Mouse (Mus musculus) neural tube, embryonic 14.5 days (tissue): ENCODE results near the gene Nr1i3. TPM values are rescaled to one million over a fixed set of nuclear protein-coding genes. Genes with fewer than 3 reads are reported as not detected.

Source experiments
- ATAC-seq: fragments of 200-750 bp; cut with Nextera tagmentation; 2 replicates; pipeline ENCODE4 v1.8.0; 2017; ENCODE audit warnings: low read depth, mild to moderate bottlenecking, moderate TSS enrichment, moderate library complexity
- H3K27ac ChIP-seq: fragments of 300-500 bp; sonication (generic); 2 replicates; pipeline ENCODE4 v1.5.1; 2014; ENCODE audit warnings: low read depth, mild to moderate bottlenecking, control low read depth, low read length, moderate library complexity, mixed read lengths
- H3K27me3 ChIP-seq: fragments of 300-500 bp; sonication (generic); 2 replicates; pipeline ENCODE4 v1.6.1; 2014; ENCODE audit warnings: low read length; ENCODE audit not compliant: control insufficient read depth, insufficient read depth
- H3K36me3 ChIP-seq: fragments of 300-500 bp; sonication (generic); 2 replicates; pipeline ENCODE4 v1.6.1; 2014; ENCODE audit warnings: low read length, mixed read lengths; ENCODE audit not compliant: control insufficient read depth, insufficient read depth
- H3K4me1 ChIP-seq: fragments of 300-500 bp; sonication (generic); 2 replicates; pipeline ENCODE4 v1.6.1; 2014; ENCODE audit warnings: low read length; ENCODE audit not compliant: control insufficient read depth, insufficient read depth
- H3K4me2 ChIP-seq: fragments of 300-500 bp; sonication (generic); 2 replicates; pipeline ENCODE4 v1.6.1; 2014; ENCODE audit warnings: mild to moderate bottlenecking, low read depth, low read length, control low read depth
- H3K4me3 ChIP-seq: fragments of 300-500 bp; sonication (generic); 2 replicates; pipeline ENCODE4 v1.5.1; 2014; ENCODE audit warnings: low read depth, low read length, control low read depth, mixed read lengths
- H3K9ac ChIP-seq: fragments of 300-500 bp; sonication (generic); replicated peaks from 2 replicates; pipeline ENCODE4 v1.6.1; 2014; ENCODE audit warnings: low read depth, mild to moderate bottlenecking, control low read depth, low read length, mixed read lengths
- H3K9me3 ChIP-seq: fragments of 300-500 bp; sonication (generic); 2 replicates; pipeline ENCODE4 v1.6.1; 2016; ENCODE audit warnings: low read length; ENCODE audit not compliant: control insufficient read depth
- whole genome bisulfite sequencing: fragments of 180-500 bp; shearing (Covaris S2); extraction: QIAGEN DNeasy Blood & Tissue Kit; methylation state at CpG from one replicate; pipeline ENCODE4 v1.1.7; 2014; 5-methylcytosine and 5-hydroxymethylcytosine counted together
- polyA plus RNA-seq: library from polyadenylated mRNA; unstranded; fragments of >200 nt; fragmentation: Nextera tagmentation; extraction: Ambion mirVana; gene quantifications from 2 replicates; pipeline ENCODE4 v1.2.1, GENCODE M21; 2014

Nr1i3 gene
- polyA plus RNA-seq = 0.20 and 0.32 TPM in 2 replicates

GRCm38 (mm10) chr1:171213801-171214496 is at the start of gene Nr1i3:
TSS of gene Nr1i3 (plus strand) at chr1:171213970.
- Histone ChIP-seq H3K9ac (no peak within 1 kb of the TSS), H3K27me3 (no peaks in the 10 kb centered on the region), H3K36me3 (0 out of 2 replicates have a peak, but pooled peaks cover 3% of the 10 kb centered on the region), H3K9me3 (no peaks in the 10 kb centered on the region), H3K4me3 (no peak within 1 kb of the TSS), H3K4me1 (no peaks in the 10 kb centered on the region), H3K27ac (no peak within 1 kb of the TSS), H3K4me2 (no peak within 1 kb of the TSS)
- 78% methylated on average over 10 of the region's 10 CpGs for WGBS
- ATAC-seq = no peak

DNA sequence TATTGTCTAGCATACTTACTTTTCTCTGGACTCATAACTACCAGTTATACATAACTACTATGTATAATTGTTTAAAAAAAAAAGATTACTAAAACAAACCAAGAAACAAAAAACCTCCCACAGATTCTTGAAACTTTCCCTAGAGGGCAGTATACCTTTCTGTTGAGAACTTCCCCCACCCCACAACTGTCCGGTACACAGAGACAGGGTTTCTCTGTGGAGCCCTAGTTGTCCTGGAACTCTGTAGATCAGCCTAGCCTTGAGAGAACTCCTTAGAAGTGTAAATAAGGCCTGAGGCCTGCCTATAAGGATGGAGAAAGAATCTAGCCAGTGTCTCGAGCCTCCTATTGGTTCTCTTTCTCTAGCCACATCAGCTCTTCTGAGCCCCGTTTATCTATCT is 49.5 kb upstream of the Nr1i3 start:
- Histone ChIP-seq H3K27me3 (peaks cover 4% of the 10 kb centered on the region), H3K4me3 (no peak overlapping the region), H3K27ac (no peak overlapping the region), H3K9me3 (no peaks in the 10 kb centered on the region), H3K4me2 (no peak overlapping the region), H3K36me3 (no peaks in the 10 kb centered on the region), H3K4me1 (no peaks in the 10 kb centered on the region), H3K9ac (no peak overlapping the region)
- 41% methylated on average over 3 of the region's 3 CpGs for WGBS
- ATAC-seq = no peak

GRCm38 (mm10) chr1:171165629-171166345 is 48.0 kb upstream of the Nr1i3 start:
- 73% methylated on average over 5 of the region's 5 CpGs for WGBS
- Histone ChIP-seq H3K4me3 (no peak overlapping the region), H3K4me1 (no peaks in the 10 kb centered on the region), H3K36me3 (no peaks in the 10 kb centered on the region), H3K27me3 (no peaks in the 10 kb centered on the region), H3K9ac (no peak overlapping the region), H3K4me2 (no peak overlapping the region), H3K27ac (no peak overlapping the region), H3K9me3 (no peaks in the 10 kb centered on the region)
- ATAC-seq = no peak

- no peaks in the 10 kb centered on the region for H3K4me1 ChIP-seq
- no peak overlapping the region for H3K4me2 ChIP-seq
- no peak for ATAC-seq
- no peak overlapping the region for H3K4me3 ChIP-seq
- H3K9me3 ChIP-seq = no peaks in the 10 kb centered on the region
- no peaks in the 10 kb centered on the region for H3K36me3 ChIP-seq
- H3K27ac ChIP-seq = no peak overlapping the region
- 91% methylated on average over 12 of the region's 12 CpGs for WGBS
- H3K9ac ChIP-seq = no peak overlapping the region
- H3K27me3 ChIP-seq = no peaks in the 10 kb centered on the region
Measured at GRCm38 (mm10) chr1:171168906-171169305, 44.9 kb upstream of the Nr1i3 start.

DNA sequence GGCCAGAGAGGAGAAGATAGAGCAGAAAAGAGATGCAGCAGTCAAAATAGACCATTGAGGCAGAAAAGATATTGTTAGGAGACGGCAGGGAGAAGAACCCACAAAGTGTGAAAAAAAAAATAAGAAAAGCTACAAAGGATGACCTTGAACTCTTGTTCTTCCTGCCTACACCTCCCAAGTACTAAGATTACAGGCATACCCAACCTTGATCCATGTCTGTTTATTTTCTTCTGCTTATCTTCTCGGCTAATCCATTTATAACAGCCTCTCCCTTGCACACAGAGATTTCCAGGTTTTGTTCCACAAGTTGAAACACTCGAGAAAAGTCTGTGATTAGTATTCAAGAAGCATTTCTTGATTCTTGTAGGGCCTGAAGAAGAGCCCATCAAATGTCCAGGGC is 43.9 kb upstream of the Nr1i3 start:
- Histone ChIP-seq H3K27ac (no peak overlapping the region), H3K36me3 (no peaks in the 10 kb centered on the region), H3K27me3 (no peaks in the 10 kb centered on the region), H3K4me2 (no peak overlapping the region), H3K9me3 (no peaks in the 10 kb centered on the region), H3K4me3 (no peak overlapping the region), H3K9ac (no peak overlapping the region), H3K4me1 (no peaks in the 10 kb centered on the region)
- ATAC-seq = no peak
- 72% methylated on average over 3 of the region's 3 CpGs for WGBS

DNA sequence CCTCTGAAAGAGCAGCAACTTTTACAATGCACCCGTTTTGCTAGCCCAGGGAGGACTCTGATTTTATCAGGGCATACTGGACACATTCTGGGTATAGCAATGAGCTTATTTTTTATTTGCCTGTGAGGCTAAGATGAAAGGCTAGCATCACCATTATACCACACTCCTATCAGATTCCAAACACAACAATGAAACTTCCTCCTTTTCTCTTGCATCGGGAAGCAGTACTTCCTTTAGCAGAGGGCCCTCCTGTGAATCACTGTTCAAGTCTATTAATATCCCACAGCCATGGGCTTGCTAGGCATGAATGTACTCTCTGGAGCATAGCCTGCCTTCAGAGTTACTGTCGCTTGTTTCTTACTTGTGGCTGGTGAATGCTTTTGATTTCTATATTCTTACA is 42.6 kb upstream of the Nr1i3 start:
- Histone ChIP-seq H3K36me3 (no peaks in the 10 kb centered on the region), H3K27me3 (no peaks in the 10 kb centered on the region), H3K9me3 (no peaks in the 10 kb centered on the region), H3K9ac (no peak overlapping the region), H3K4me3 (no peak overlapping the region), H3K4me1 (no peaks in the 10 kb centered on the region), H3K27ac (no peak overlapping the region), H3K4me2 (no peak overlapping the region)
- 57% methylated on average over 3 of the region's 3 CpGs for WGBS
- ATAC-seq = no peak

DNA sequence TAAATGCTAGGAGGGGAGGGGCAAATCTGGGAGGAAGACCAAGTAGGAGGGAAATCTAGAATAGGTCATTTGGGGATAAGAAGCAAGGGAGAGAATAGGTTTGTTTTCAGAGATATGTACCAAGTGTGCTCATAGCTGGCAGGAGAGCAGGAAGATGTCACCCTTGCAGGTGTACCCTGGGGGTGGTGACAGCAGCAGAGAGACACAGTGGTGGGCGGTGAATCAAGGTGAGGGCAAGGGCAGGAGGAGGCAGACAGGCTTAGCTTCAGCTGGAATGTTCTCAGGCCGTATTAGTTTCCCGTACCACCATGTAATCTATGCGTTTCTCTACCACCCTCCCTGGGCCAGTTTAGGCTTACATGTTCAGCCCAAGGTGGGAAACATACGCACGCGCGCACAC is 41.0 kb upstream of the Nr1i3 start:
- Histone ChIP-seq H3K27ac (no peak overlapping the region), H3K36me3 (no peaks in the 10 kb centered on the region), H3K27me3 (no peaks in the 10 kb centered on the region), H3K4me3 (no peak overlapping the region), H3K4me1 (no peaks in the 10 kb centered on the region), H3K9me3 (no peaks in the 10 kb centered on the region), H3K9ac (no peak overlapping the region), H3K4me2 (no peak overlapping the region)
- no peak for ATAC-seq
- WGBS = 97% methylated on average over 8 of the region's 8 CpGs

DNA sequence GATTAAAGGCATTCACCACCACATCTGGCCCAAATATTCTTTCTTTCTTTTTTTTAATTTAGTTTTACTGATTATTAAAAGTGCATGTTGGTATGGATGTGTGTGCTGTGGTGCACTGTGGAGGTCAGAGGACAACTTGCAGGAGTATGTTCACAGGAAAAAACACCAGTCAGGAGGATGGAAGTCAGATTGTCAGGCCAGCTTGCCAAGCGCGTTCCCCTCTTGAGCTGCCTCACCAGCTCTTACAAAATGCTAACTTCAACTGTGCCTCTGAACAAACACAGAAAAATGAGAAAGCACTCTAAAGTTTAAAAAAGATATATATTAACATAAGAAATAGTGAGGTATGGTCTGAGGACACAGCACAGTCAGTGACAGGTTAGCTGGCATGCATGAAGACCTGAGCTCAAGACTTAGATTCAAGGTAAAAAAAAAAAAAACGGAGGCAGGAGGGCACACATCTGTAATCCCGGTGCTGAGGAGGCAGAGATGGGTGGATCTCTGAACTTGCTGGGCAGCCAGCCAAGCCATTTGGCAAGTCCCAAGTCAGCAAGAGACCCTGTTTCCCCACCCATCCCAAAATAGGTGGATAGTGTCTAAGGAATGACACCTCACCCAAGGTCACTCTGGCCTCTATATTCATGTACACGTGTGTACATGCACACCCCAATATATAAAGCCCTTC is 34.1 kb upstream of the Nr1i3 start:
- ATAC-seq = no peak
- Histone ChIP-seq H3K9ac (no peak overlapping the region), H3K27ac (no peak overlapping the region), H3K4me3 (no peak overlapping the region), H3K9me3 (no peaks in the 10 kb centered on the region), H3K4me1 (no peaks in the 10 kb centered on the region), H3K4me2 (no peak overlapping the region), H3K27me3 (no peaks in the 10 kb centered on the region), H3K36me3 (no peaks in the 10 kb centered on the region)
- WGBS = 74% methylated on average over 5 of the region's 5 CpGs

GRCm38 (mm10) chr1:171183025-171183424 is 30.7 kb upstream of the Nr1i3 start:
- H3K27ac ChIP-seq = no peak overlapping the region
- H3K9ac ChIP-seq = no peak overlapping the region
- H3K4me1 ChIP-seq = 0 out of 2 replicates have a peak, but pooled peaks cover under 1% of the 10 kb centered on the region
- H3K4me3 ChIP-seq = no peak overlapping the region
- H3K9me3 ChIP-seq = no peaks in the 10 kb centered on the region
- H3K36me3 ChIP-seq = no peaks in the 10 kb centered on the region
- no peaks in the 10 kb centered on the region for H3K27me3 ChIP-seq
- no peak overlapping the region for H3K4me2 ChIP-seq
- no peak for ATAC-seq
- 85% methylated on average over 3 of the region's 3 CpGs for WGBS
